Mouse (Mus musculus) embryonic facial prominence, embryonic 11.5 days (tissue): ENCODE data around the gene 1700061G19Rik. TPM values are rescaled to one million over a fixed set of nuclear protein-coding genes. Genes with fewer than 3 reads are reported as not detected.

Source experiments
- ATAC-seq: fragments of 200-750 bp; cut with Nextera tagmentation; replicated peaks from 2 replicates; pipeline ENCODE4 v1.8.0; 2017; ENCODE audit warnings: low read depth; ENCODE audit not compliant: insufficient number of reproducible peaks, low FRiP score, low TSS enrichment
- DNase-seq: peaks from one replicate; pipeline ENCODE4 v3.0.0-alpha.2; 2015; ENCODE audit warnings: low spot score
- H3K27ac ChIP-seq: fragments of 300-500 bp; sonication (generic); replicated peaks from 2 replicates; pipeline ENCODE4 v1.5.1; 2014; ENCODE audit warnings: mild to moderate bottlenecking, low read depth, low read length, control low read depth
- H3K27me3 ChIP-seq: fragments of 300-500 bp; sonication (generic); 2 replicates; pipeline ENCODE4 v1.6.1; 2014; ENCODE audit warnings: mild to moderate bottlenecking, low read length, moderate library complexity, mixed read lengths; ENCODE audit not compliant: control insufficient read depth, insufficient read depth
- H3K36me3 ChIP-seq: fragments of 300-500 bp; sonication (generic); replicated peaks from 2 replicates; pipeline ENCODE4 v1.6.1; 2014; ENCODE audit warnings: low read depth, mild to moderate bottlenecking, low read length, moderate library complexity, mixed read lengths; ENCODE audit not compliant: control insufficient read depth, insufficient read depth
- H3K4me1 ChIP-seq: fragments of 300-500 bp; sonication (generic); 2 replicates; pipeline ENCODE4 v1.6.1; 2014; ENCODE audit warnings: low read length, mixed read lengths; ENCODE audit not compliant: control insufficient read depth, insufficient read depth
- H3K4me2 ChIP-seq: fragments of 300-500 bp; sonication (generic); 2 replicates; pipeline ENCODE4 v1.6.1; 2014; ENCODE audit warnings: low read depth, mild to moderate bottlenecking, control low read depth, low read length, moderate library complexity
- H3K4me3 ChIP-seq: fragments of 300-500 bp; sonication (generic); 2 replicates; pipeline ENCODE4 v1.5.1; 2014; ENCODE audit warnings: low read depth, low read length, control low read depth
- H3K9ac ChIP-seq: fragments of 300-500 bp; sonication (generic); replicated peaks from 2 replicates; pipeline ENCODE4 v1.6.1; 2014; ENCODE audit warnings: mild to moderate bottlenecking, control low read depth, low read length
- H3K9me3 ChIP-seq: fragments of 300-500 bp; sonication (generic); replicated peaks from 2 replicates; pipeline ENCODE4 v1.6.1; 2016; ENCODE audit warnings: mild to moderate bottlenecking, low read length, inconsistent platforms, mixed read lengths; ENCODE audit not compliant: control insufficient read depth
- WGBS: fragments of 180-500 bp; shearing (Covaris S2); extraction: QIAGEN DNeasy Blood & Tissue Kit; methylation state at CpG from one replicate; pipeline ENCODE4 v1.1.7; 2014; 5-methylcytosine and 5-hydroxymethylcytosine counted together
- polyA plus RNA-seq: library from polyadenylated mRNA; unstranded; fragments of >200 nt; fragmentation: Nextera tagmentation; extraction: Ambion mirVana; gene quantifications from 2 replicates; pipeline ENCODE4 v1.2.1, GENCODE M21; 2014

Gene 1700061G19Rik
- polyA plus RNA-seq, 1 experiment from 2014 or later, result 0.22 TPM

DNA sequence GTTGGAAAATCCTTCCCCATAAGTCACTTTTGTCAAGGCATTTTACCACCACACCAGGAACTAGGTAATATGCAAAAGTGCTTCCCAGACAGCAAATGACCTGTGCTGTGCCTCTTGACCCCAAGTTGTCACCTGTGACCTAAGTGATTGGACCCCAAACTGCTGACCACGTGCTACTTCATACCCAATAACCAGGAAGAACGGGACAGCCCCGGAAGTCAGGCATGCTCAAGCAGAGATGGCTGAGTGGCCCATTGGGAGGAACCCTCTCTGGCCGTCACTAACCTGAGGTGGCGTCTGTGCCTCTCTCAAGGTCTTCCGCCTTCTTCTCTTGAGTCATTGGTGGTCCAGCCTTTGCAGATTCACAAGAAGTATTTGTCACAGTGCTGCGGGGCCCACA lies 2.8 kb upstream of the 1700061G19Rik start:
- ATAC-seq, result no peak
- H3K36me3 ChIP-seq, result no peaks in the 10 kb centered on the region
- 71% methylated on average over 7 of the region's 7 CpGs for WGBS

DNA sequence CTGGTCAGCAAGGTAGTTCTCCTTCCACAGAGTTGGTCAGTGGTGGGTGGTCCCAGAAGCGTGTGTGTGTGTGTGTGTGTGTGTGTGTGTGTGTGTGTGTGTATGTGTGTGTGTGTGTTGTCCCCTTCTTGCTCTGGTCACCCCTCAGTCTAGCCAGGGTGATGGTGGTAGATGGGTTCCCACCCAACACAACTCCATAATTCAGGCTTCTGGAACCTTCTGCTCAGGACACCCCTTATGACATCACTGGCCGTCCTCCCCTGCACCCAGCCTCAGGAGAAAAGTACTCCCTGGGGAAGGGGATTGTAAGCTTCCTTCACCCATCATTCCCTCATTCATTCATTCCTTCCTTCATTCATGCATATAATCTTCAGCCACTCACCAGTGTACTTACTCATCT lies 1.0 kb upstream of the 1700061G19Rik start, which contains the start of gene Acsbg2:
Gene Acsbg2 (minus strand): TSS at position 211 of the 400 bp plus-strand sequence.
- no peak within 1 kb of the TSS for H3K4me2 ChIP-seq
- no peak within 1 kb of the TSS for H3K27ac ChIP-seq
- H3K36me3 ChIP-seq, result no peaks in the 10 kb centered on the region
- H3K27me3 ChIP-seq, result no peaks in the 10 kb centered on the region
- H3K4me3 ChIP-seq, result no peak within 1 kb of the TSS
- H3K4me1 ChIP-seq, result no peaks in the 10 kb centered on the region
- H3K9ac ChIP-seq, result no peak within 1 kb of the TSS
- DNase-seq (no peak), ATAC-seq (no peak)
- WGBS, result 93% methylated on average over 2 of the region's 2 CpGs
- no peaks in the 10 kb centered on the region; the same call in 1 of the 2 replicates for H3K9me3 ChIP-seq

More for the DNA sequence above, 2.8 kb upstream of the 1700061G19Rik start:
- Histone ChIP-seq H3K4me2 (no peak overlapping the region), H3K27me3 (no peaks in the 10 kb centered on the region), H3K27ac (no peak overlapping the region), H3K4me1 (no peaks in the 10 kb centered on the region), H3K4me3 (no peak overlapping the region), H3K9me3 (no peaks in the 10 kb centered on the region; the same call in 1 of the 2 replicates), H3K9ac (no peak overlapping the region)
- DNase-seq, result no peak

DNA sequence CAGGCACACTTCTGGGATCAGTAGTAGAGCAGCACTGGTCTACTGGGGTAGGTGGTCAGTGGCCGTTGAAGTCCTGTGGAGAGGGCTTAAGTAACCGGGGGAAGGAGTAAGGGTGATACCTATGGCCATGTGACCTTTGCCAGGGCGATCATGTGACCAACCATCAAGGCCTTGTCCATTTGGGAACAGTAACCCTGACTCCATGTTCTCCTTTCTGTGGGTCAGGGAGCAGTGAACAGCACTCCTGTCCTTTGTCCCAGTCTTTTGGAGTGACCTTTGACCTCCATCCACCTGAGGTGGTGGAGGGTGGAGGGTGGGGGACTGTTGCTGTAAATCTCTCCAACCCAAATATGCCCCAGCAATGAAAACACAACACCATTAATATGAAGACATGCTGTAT lies 1.2 kb downstream of the 1700061G19Rik start:
- no peak for DNase-seq
- no peak overlapping the region for H3K4me3 ChIP-seq
- 90% methylated on average over 3 of the region's 3 CpGs for WGBS
- no peaks in the 10 kb centered on the region for H3K36me3 ChIP-seq
- H3K27ac ChIP-seq, result no peak overlapping the region
- no peaks in the 10 kb centered on the region for H3K9me3 ChIP-seq
- no peak for ATAC-seq
- no peaks in the 10 kb centered on the region for H3K27me3 ChIP-seq
- no peak overlapping the region for H3K9ac ChIP-seq
- no peaks in the 10 kb centered on the region for H3K4me1 ChIP-seq
- H3K4me2 ChIP-seq, result no peak overlapping the region

DNA sequence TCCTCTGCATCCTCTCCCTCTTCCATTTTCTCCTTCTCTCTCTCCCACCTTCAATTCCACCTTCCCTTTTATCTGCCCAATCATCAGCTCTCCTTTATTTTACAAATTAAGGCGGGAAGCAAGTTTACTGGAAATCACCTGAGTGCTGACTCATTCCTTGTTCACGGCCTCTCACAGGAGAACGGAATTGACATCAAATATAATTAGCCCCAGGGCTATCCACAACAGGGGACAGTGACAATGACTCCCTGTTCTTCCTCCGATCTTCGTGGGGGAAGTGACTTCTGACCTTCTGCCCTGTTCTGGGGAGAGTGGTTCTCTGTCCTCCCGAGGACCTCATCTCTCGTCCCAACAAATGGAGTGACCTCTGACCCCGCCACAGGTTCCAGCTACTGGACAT lies 1.7 kb downstream of the 1700061G19Rik start:
- no peaks in the 10 kb centered on the region for H3K4me1 ChIP-seq
- ATAC-seq (no peak), DNase-seq (no peak)
- H3K27me3 ChIP-seq, result no peaks in the 10 kb centered on the region
- H3K9me3 ChIP-seq, result no peaks in the 10 kb centered on the region
- no peak overlapping the region for H3K4me2 ChIP-seq
- H3K9ac ChIP-seq, result no peak overlapping the region
- H3K27ac ChIP-seq, result no peak overlapping the region
- H3K36me3 ChIP-seq, result no peaks in the 10 kb centered on the region
- H3K4me3 ChIP-seq, result no peak overlapping the region
- 44% methylated on average over 8 of the region's 8 CpGs for WGBS

DNA sequence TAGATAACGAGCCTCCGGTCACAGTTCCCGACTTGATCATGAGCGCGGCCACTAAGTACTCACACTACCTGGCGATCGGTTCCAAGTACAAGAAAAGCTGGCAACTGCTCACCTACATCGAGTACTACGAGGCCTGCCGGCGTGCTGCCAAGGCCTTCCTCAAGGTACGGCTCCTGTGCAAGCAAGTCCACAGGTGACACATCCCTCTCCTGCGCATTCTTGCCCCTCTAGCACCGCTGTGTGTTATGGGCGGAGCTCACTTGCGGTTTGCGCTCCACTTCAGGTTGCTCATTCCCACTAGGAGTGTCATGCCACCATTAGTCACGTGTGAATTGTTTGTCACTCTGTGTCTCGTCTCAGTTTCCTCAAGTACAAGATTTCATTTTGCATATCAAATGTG lies 2.1 kb downstream of the 1700061G19Rik start:
- H3K4me2 ChIP-seq, result no peak overlapping the region
- 91% methylated on average over 19 of the region's 19 CpGs for WGBS

DNA sequence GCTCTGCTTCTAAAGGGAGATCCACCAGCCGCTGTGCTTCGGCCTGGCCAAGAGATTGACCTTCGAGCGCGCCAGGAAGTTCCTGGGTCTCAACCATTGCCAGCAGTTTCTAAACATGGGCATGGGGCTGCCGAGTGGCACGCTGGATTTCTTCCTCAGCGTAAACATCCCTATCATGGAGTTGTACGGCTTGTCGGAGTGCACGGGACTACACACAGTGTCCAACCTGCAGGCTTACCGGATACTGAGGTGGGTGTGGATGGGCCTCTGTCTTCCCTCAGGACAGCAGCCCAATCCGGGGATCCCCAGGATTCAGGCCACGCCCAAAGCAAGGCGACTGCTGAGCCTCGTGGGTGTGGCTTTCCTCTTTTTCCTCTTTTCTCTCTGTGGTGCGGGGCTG lies 8.3 kb downstream of the 1700061G19Rik start:
- Histone ChIP-seq H3K36me3 (no peaks in the 10 kb centered on the region), H3K27ac (no peak overlapping the region), H3K4me3 (no peak overlapping the region), H3K4me2 (no peak overlapping the region), H3K9ac (no peak overlapping the region), H3K27me3 (no peaks in the 10 kb centered on the region), H3K9me3 (no peaks in the 10 kb centered on the region), H3K4me1 (no peaks in the 10 kb centered on the region)
- 44% methylated on average over 17 of the region's 17 CpGs for WGBS
- no peak for DNase-seq
- ATAC-seq, result no peak

More for the DNA sequence above, 2.1 kb downstream of the 1700061G19Rik start:
- DNase-seq (no peak), ATAC-seq (no peak)
- no peak overlapping the region for H3K4me3 ChIP-seq
- no peaks in the 10 kb centered on the region for H3K36me3 ChIP-seq
- no peak overlapping the region for H3K27ac ChIP-seq
- H3K9me3 ChIP-seq, result no peaks in the 10 kb centered on the region
- H3K4me1 ChIP-seq, result no peaks in the 10 kb centered on the region
- no peak overlapping the region for H3K9ac ChIP-seq
- H3K27me3 ChIP-seq, result no peaks in the 10 kb centered on the region

DNA sequence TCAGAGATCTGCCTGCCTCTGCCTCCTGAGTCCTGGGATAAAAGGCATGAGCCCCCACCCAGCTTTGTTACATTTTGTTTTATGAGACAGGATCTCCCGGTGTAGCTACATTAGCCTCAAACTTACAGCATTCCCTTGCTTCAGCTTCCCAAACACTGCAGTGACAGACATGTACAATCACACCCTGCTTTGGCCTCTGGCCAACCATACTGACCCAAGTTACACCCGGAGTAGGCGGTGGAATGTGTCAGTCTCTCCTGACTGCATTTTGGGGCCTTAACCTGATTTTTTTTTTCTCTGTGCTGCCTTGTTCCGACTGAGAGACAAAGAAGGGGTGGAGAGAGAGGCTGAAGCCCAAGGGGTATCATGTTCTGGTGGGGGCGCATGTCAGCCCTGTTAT lies 9.1 kb downstream of the 1700061G19Rik start:
- Histone ChIP-seq H3K9me3 (no peaks in the 10 kb centered on the region), H3K4me3 (no peak overlapping the region), H3K27me3 (no peaks in the 10 kb centered on the region), H3K27ac (no peak overlapping the region), H3K4me2 (no peak overlapping the region), H3K4me1 (no peaks in the 10 kb centered on the region), H3K36me3 (no peaks in the 10 kb centered on the region), H3K9ac (no peak overlapping the region)
- WGBS, result 82% methylated on average over 5 of the region's 5 CpGs
- no peak for DNase-seq
- no peak for ATAC-seq

DNA sequence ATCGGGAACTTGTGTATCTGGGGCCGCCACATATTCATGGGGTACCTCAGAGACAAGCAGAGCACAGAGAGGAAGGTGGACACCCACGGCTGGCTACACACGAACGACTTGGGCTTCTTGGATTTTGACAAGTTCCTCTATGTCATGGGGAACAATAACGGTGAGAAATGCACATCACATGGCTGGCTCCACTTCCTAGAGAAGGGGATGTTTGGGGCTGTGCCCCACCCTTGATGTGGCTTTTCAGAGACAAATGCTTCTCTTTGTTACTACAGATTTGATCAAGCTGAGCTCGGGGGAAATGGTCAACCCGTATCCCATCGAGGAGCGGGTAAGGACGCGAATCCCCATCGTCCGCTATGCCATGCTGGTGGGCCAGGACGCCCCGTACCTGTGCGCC lies 9.5 kb downstream of the 1700061G19Rik start:
- no peak for DNase-seq
- H3K27ac ChIP-seq, result no peak overlapping the region
- 93% methylated on average over 17 of the region's 17 CpGs for WGBS
- H3K4me2 ChIP-seq, result no peak overlapping the region
- H3K9ac ChIP-seq, result no peak overlapping the region
- H3K27me3 ChIP-seq, result no peaks in the 10 kb centered on the region
- H3K36me3 ChIP-seq, result no peaks in the 10 kb centered on the region
- ATAC-seq, result no peak
- H3K9me3 ChIP-seq, result no peaks in the 10 kb centered on the region
- H3K4me1 ChIP-seq, result no peaks in the 10 kb centered on the region
- H3K4me3 ChIP-seq, result no peak overlapping the region
